Mouse (Mus musculus) cerebellum, adult 9-10 months (tissue): ENCODE measurements around the gene Gatm.

Source experiments
- DNase-seq: peaks from one replicate; pipeline ENCODE4 v3.0.0; 2022

The Gatm gene

GRCm38 (mm10) chr2:122610746-122611653 is at the start of gene Gatm:
Gatm (minus strand) TSS chr2:122611303.
- DNase-seq = peak; percentile 85

GRCm38 (mm10) chr2:122659825-122660224 is 48.7 kb upstream of the Gatm start:
- no peak for DNase-seq

- no peak for DNase-seq
Measured at GRCm38 (mm10) chr2:122657707-122658524, 46.8 kb upstream of the Gatm start.

GRCm38 (mm10) chr2:122656767-122657166 is 45.7 kb upstream of the Gatm start:
- DNase-seq = no peak

GRCm38 (mm10) chr2:122656052-122656451 is 44.9 kb upstream of the Gatm start:
- no peak for DNase-seq

- no peak for DNase-seq
Measured at GRCm38 (mm10) chr2:122652096-122653084, 41.3 kb upstream of the Gatm start.

- no peak for DNase-seq
Measured at GRCm38 (mm10) chr2:122638673-122639072, 27.6 kb upstream of the Gatm start.

GRCm38 (mm10) chr2:122638029-122638428 is 26.9 kb upstream of the Gatm start:
- no peak for DNase-seq

- DNase-seq = peak; percentile 66
Measured at GRCm38 (mm10) chr2:122637526-122637997, 26.5 kb upstream of the Gatm start.

GRCm38 (mm10) chr2:122636686-122637085 is 25.6 kb upstream of the Gatm start, which contains the start of gene AA467197:
AA467197 (plus strand) TSS chr2:122636986.
- no peak for DNase-seq

- peak; percentile 37 for DNase-seq
Measured at GRCm38 (mm10) chr2:122631226-122631801, 20.2 kb upstream of the Gatm start.

GRCm38 (mm10) chr2:122630465-122631225 is 19.5 kb upstream of the Gatm start:
- peak; percentile 90 for DNase-seq

GRCm38 (mm10) chr2:122629871-122630270 is 18.8 kb upstream of the Gatm start:
- no peak for DNase-seq

- peak; percentile 94 for DNase-seq
Measured at GRCm38 (mm10) chr2:122628976-122629375, 17.9 kb upstream of the Gatm start.

GRCm38 (mm10) chr2:122625930-122626329 is 14.8 kb upstream of the Gatm start:
- DNase-seq = no peak

GRCm38 (mm10) chr2:122621337-122622110 is 10.4 kb upstream of the Gatm start:
- DNase-seq = no peak

- DNase-seq = no peak
Measured at GRCm38 (mm10) chr2:122618719-122619118, 7.6 kb upstream of the Gatm start.

- DNase-seq = no peak
Measured at GRCm38 (mm10) chr2:122617792-122618191, 6.7 kb upstream of the Gatm start.

GRCm38 (mm10) chr2:122616237-122616636 is 5.1 kb upstream of the Gatm start:
- no peak for DNase-seq

- DNase-seq = no peak
Measured at GRCm38 (mm10) chr2:122611654-122611973, 511 bp upstream of the Gatm start.
